Mouse (Mus musculus) thymus, postnatal 0 days (tissue): Measurements from ENCODE around the gene Nsd1. TPM values are rescaled to one million over a fixed set of nuclear protein-coding genes. Genes with fewer than 3 reads are reported as not detected.
"Not testable (repeated sequence)": the region's sequence is repeated elsewhere in the genome, so short reads cannot be mapped to it uniquely, and the experiment has no call there.

Experiments used
- DNase-seq: peaks from one replicate; pipeline ENCODE4 v3.0.0-alpha.2; 2015; ENCODE audit warnings: low spot score
- polyA plus RNA-seq: library from polyadenylated mRNA; unstranded; fragments of >200 nt; fragmentation: Nextera tagmentation; extraction: Ambion mirVana; gene quantifications from 2 replicates; pipeline ENCODE4 v1.2.1, GENCODE M21; 2015

Nsd1 gene
- polyA plus RNA-seq, 1 experiment from 2014 or later, result 73.8 TPM

DNA sequence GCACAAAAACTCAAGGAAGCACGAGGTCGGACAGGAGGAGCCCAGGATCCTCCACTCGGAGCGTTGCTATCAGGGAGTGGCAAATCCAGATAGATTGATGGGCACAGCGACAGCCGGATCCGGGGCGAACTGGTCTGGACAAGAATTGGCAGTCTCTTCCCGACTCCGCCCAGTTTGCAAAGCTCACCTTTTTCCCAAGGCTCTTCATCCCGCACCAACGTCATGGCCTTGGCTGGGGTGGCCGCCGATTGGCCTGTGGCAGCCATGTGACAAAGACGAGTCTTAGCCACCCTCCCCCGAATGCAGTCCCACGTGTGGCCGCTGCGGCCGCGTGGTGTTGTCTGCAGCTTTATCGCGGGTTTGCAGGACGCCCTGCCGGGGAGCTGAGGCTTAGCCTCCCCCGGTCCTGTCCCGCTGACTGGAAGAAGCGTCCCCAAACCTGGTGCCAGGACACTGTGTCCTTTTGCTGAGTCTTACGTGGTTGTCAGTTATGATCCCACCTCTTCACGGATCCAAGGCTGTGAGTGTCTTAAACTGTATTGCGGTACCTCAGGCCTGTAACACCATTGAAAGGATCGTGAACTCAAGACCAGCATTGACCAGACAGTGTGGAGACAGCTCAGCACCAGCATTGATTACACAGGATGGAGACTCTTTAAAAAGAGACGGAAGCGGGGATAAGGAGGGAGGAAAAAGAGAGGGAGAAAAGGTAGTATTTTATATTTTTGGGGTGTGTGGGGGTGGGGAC is 19.3 kb upstream of the Nsd1 start:
- peak; percentile 92 for DNase-seq

DNA sequence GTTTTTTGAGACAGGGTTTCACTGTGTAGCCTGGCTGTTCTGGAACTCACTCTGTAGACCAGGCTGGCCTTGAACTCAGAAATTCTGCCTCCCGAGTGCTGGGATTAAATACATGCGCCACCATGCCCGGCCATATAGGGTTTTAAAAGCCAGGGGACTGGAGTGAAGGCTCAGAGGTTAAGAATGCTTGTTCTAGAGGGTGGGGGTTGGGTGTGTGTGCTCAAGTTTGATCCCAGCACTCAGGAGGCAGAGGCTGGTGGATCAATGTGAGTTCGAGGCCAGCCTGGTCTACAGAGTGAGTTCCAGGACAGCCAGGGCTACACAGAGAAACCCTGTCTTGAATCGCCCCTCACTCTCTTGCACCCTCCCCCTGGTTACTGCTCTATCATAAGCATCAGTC is 18.0 kb upstream of the Nsd1 start:
- DNase-seq, result no peak

DNA sequence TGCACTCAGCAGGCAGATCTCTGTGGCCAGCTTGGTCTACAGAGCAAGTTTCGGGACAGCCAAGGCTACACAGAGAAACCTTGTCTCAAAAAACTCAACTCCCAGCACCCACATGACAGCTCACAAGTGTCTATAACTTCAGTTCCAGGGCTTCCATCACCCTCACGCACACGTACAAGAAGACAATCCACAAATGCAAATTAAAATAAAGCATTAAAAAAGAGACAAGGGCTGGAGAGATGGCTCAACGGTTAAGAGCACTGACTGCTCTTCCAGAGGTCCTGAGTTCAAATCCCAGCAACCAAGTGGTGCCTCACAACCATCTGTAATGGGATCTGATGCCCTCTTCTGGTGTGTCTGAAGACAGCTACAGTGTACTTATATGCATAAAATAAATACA is 6.8 kb upstream of the Nsd1 start:
- DNase-seq, result not testable (repeated sequence)

DNA sequence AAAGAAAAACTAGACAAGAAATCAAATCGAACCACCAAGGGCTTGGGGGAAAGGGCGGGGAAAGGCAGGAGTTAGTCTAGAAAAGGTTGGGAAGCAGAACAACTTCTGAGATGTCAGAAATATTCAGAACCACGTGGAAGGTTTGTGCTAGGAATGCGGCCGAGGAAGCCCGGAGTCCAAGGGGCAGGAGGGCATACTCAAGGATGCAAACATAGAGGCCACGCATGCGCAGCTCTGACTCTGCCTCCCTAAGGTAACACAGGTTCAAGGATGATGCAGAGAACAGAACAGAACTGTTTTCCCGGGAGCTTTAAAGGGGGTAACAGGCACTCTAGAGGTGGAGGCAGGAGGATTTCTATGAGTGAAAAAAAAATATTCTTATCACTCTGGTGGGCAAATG is 5.8 kb upstream of the Nsd1 start:
- DNase-seq, result no peak

DNA sequence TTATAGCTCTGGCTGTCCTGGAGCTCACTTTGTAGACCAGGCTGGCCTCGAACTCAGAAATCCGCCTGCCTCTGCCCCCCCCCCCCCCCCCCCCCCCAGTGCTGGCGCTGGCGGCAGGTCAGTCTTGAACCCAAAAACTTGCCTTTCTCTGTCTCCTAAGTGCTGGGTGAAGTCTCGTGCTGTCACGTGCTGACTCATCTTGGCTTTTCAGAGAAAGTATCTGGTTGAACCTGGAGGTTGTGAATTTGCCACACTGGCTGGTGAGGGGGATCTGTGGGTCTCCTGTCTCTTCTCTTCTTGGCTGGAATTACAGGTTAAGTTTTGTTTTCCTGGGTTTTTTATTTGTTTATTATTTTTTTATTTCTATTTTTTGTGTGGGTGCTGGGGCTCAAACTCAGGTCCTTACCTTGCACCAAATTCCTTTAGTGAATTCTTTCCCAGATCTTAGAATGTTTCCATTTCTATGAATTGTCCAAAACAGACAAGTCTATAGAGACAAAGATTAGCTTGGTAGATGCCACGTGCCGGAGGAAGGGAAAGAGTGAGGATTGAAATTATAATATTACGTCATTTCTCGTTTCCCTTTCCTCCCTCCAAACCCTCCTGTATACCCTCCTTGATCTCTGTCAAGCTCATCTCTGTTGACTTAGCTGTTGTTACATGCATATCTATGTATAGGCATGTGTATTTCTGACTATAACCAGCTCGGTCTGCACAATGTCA is 4.8 kb upstream of the Nsd1 start:
- DNase-seq, result no peak

DNA sequence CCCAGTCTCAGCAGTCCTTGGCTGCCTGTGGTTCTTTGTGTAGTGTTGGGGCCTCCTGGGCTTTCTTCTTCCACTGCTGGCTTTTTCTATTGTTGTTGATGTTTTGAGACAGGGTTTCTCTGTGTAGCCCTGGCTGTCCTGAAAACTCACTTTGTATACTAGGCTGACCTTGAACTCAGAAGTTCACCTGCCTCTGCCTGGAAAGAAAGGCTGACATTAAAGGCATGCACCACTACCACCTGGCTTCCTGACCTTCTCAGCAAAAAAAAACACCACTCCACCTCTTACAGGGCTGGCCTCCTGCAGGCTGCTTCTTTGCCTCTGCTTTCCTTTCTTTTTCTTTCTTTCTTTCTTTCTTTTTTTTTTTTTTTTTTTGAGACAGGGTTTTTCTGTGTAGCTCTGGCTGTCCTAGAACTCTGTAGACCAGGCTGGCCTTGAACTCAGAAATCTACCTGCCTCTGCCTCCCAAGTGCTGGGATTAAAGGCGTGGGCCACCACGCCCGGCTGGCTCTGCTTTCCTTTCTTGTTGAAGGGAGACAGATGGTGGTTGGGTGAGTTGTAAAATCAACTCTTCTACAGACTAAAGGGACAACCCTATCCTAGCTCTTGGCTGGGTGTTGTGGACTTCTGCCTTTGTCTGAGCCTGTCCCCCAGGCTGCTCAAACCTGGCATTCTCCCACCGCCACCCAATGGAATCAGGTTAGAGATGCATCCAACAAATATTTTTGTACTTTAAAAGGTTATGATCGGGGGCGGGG is 4.0 kb upstream of the Nsd1 start:
- no peak for DNase-seq

DNA sequence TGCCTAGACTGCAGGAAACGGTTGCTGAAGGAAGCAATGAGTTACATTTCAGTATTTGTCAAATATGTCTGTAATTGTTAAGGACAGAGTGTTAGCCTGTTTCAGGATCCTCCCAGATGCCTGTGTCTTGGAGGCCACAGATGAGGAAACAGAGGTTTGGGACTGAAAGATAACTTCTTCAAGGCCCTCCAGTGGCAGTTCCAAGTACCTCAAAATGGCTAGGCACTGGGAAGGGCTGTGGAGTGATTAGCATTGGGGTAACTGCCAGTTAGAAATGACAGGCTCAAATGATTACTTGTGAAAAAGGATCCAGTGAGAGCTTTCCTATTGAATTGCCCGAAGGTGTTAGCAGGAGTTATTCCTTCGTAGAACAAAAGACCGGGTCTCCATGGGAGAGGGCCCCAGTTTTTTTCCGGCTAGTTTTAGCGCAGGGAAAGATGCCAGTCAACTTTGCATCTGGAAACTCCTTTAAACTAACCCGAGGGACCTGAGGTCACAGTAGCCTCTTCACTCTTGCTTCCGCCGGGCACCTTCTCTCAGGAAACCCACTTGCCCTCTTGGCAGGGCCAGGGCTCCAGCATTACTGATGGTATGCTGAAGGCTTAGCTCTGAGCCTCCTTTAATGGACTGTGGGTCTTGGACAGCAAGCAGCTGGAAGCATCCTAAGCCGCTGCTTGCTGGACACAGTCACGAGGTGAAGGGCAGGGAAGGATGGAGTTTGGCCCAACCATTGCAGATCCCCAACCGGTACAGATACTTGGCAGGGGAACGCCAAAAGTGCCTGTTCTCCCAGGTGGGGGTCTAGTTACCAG is 539 bp upstream of the Nsd1 start:
- DNase-seq, result no peak

DNA sequence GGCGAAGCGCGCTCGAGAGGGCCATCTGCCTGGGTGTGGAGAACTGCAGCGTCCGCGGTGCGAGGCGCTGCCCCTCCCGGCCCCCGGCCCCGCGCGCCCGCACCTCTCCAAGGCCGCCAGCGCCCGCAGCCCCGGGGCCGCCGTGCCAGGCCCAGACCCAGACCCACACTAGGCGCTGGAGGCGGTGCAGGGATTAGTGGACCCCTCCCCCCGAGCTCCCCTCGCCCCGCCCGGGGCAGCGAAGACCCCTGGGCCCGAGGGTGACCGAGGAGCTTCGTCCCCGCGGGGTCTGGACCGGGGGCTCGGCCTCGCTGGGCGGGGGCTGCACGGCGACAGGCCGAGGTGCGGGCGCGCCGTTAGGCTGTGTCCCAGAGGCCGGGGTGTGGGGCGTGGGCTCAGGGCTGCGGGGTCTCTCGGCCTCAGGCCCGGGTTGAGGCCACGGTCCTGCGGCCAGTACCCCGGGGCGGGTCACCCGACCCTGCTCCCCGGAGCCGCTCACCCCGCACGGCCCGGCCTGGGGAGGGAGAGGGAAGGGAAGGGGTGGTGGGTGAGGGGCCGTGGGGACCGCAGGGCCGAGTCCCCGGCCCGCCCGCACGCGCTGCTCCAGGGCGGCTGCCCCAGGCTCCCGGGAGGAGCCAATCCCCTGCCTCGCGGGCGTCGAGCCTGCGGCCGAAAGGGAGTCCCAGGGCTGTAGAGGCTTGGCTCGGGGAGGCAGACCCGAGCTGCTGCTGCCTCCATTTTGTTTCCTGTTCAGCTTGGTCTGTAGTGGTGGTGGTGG is 800 bp downstream of the Nsd1 start:
- DNase-seq, result peak; percentile 35

DNA sequence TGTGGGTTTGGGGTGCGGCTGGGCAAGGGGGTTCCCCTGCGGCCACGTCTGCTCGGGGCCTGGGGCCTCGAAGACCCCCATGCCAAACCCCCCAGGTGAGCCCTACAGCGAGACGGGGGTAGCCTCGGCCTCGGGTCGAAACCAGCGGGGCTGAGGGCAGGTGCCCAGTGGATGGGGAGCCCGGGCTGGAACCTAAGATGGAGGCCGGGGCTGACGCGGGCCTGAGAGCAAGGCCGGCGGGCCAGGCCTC is 1.3 kb downstream of the Nsd1 start:
- DNase-seq, result no peak

DNA sequence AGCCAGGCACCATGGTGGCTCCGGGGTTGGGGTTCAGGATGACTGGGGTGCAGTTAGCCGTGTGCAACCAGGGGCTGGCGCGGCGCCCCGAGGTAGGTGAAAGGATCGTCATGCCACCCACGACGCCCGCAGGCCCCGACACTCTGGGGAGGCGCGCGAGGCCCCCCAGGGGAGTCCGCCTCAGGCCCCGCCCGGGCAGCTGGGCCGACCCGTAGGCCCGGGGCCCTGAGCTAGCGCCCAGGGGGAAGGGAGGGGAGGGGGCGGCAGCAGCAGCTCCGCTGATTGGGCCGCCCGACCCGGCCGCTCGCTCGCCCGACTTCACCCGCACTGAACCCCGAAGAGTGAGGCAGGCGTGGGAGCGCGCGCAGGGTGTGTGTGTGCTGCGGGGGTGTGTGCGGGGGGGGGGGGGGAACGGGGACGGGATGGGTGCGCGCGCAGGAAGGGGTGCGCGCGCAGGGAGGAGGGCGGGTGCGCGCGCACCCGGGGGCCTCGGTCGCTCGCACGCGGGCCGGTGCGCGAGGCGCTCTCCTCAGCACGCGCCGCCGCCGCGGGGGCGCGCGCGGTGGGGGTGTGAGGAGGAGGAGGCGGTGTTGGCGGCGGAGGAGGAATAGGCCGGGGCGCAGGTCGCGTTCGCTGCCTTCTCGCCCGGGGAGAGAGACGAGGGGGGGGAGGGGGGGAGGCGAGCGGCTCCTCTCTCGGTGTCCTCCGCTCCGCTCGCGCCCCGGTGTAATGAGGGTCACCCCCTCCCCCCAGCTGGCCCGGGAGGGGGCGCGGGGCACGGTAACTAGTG is 1.8 kb downstream of the Nsd1 start:
- peak; percentile 97 for DNase-seq

DNA sequence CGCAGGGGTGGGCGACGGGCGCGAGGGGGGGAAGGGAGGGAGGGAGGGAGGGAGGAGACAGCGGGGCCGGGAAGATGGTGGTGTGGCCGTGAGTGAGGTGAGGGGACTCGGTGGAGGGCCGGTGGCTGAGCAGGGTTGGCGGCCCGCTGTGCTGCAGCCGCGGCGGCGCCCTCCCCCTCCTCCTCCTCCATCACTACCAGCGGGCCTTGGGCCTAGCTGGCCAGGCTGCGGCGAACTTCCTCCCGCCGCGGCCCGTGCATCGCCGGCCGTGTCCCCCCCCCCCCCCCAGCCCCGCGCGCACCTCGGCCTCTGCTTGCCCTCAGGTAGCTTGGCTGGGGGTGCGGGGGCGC is 2.4 kb downstream of the Nsd1 start:
- no peak for DNase-seq

DNA sequence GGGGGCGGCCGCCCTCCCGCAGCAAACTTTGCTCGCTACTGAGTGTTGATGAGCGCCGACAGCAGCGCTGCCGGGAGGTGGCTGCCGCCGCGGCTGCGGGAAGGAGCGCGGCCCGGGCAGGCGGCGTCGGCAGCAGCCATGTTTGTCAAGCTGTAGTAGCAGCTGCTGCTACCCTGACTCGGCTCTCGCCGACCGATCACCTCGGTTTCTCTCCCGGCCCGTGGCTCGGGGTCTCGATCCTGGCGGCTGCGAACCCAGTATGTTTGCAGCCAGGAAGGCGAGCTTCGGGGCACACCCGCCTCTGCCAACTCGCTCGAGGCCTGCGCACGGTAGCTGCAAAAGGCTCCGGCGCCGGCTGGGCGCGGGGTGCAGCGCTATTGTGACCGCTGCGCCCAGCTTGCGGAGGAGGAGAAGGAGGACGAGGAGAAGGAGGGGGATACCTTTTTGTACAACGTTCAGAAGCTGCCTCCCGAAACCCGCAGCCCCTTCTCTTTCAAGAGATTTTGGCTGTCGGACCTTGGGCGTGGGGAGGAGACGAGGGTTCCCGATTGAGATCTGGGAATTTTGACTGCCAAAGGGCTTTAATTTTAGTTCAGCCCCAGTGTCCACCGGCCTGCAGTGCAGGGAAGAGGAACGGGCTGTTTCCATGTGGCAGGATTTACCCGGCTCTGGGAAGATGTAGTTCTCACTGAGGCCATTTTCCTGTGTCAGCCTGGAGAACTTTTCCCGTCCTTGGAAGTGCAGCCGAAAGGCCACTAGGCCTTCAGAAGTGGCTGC is 3.0 kb downstream of the Nsd1 start:
- DNase-seq, result peak; percentile 67

DNA sequence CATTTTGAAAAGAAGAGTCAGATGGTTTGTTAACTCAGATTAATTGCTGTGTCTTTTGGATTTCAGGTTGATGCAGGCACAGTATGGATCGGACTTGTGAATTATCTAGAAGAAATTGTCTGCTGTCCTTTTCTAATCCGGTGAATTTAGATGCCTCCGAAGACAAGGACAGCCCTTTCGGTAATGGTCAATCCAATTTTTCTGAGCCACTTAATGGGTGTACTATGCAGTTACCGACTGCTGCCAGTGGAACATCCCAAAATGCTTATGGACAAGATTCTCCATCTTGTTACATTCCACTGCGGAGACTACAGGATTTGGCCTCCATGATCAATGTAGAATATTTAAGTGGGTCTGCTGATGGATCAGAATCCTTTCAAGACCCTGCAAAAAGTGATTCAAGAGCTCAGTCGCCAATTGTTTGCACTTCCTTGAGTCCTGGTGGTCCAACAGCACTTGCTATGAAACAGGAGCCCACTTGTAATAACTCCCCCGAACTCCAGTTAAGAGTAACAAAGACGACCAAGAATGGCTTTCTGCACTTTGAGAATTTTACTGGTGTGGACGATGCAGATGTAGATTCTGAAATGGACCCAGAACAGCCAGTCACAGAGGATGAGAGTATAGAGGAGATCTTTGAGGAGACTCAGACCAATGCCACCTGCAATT is 3.7 kb downstream of the Nsd1 start:
- DNase-seq, result no peak

DNA sequence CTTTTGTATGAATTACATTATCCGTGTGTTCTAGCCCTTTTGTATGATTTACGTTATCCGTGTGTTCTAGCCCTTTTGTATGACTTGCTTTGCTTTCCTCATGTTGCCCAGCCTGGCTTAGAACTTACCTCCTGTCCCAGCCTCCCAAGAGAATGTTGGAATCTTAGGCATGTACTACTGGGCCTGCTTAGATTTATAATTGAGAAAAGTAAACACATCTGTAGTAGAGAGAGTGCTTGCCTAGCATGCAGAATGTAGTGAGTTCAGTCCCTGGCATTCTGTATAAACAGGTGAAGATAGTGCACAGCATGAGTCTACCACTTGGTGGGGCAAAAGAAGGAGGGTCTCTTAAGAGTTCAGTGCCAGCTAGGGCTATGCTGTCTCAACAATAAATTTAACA is 14.8 kb downstream of the Nsd1 start:
- DNase-seq, result no peak

DNA sequence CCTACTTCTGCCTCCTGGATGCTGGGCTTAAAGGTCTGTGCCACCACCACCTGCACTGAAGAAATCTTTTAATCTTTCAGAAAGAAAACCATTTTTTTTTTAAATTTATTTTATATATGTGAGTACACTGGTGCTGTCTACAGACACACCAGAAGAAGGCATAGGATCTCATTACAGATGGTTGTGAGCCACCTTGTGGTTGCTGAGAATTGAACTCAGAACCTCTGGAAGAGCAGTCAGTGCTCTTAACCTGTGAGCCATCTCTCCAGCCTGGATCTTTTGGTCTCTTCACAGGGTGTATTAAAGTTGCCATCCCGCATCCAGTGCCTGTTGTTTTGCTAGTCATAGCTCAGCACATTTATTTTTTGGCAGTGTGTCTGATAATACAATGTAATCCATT is 21.1 kb downstream of the Nsd1 start:
- no peak for DNase-seq

DNA sequence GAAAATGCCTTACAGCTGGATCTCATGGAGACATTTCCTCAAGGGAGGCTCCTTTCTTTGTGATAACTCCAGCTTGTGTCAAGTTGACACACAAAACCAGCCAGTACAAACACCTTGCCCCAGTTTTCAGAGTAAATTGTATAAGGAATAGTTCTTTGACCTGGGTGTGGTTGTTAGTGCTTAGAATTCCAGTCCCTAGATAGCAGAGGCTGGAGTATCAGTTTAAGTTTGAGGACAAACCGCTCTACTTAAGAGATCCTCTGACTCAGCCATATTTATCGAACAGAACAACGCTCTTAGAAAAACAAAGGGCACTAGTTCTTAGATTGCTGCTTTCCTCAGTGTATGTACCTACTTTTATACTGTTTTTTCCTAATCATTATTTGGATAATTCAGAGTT is 33.6 kb downstream of the Nsd1 start:
- DNase-seq, result no peak

DNA sequence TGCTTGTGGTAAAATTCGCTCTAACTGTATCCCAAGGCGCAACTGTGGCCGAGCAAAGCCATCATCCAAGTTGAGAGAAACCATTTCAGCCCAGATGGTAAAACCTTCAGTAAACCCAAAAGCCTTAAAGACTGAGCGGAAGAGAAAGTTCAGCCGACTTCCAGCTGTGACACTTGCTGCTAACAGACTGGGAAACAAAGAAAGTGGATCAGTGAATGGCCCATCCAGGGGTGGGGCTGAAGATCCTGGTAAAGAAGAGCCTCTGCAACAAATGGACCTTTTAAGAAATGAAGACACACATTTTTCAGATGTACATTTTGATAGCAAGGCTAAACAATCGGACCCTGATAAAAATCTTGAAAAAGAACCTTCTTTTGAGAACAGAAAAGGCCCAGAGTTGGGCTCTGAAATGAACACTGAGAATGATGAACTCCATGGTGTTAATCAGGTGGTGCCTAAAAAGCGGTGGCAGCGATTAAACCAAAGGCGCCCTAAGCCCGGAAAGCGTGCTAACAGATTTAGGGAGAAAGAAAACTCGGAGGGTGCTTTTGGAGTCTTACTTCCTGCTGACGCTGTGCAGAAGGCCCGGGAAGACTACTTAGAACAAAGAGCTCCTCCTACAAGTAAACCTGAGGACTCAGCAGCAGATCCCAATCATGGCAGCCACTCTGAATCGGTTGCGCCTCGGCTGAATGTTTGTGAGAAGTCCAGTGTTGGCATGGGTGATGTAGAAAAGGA is 37.9 kb downstream of the Nsd1 start:
- no peak for DNase-seq

DNA sequence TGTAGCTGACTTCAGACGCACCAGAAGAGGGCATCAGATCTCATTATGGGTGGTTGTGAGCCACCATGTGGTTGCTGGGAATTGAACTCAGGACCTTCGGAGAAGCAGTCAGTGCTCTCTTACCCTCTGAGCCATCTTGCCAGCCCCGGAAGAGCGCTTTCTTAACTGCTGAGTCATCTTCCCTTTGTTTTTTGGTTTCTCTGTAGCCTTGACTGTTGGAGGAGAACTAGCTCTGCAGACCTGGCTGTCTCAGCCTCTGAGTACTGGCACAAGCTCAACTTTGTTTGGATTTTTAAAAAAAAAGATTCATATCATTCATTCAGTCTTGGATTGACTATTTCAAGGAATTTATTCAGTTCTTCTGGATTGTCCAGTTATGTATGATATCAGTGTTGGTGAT is 39.7 kb downstream of the Nsd1 start:
- DNase-seq, result peak; percentile 44
